Mouse (Mus musculus): ENCODE results near the gene Gm26897. TPM values are rescaled to one million over a fixed set of nuclear protein-coding genes. Genes with fewer than 3 reads are reported as not detected.

The Gm26897 gene
- not detected in 2 replicates for polyA plus RNA-seq (2012; rRNA removed)

GRCm38 (mm10) chr5:111733851-111734250, at the start of gene Gm26897:
Gene Gm26897, plus strand, starts transcription at chr5:111733924.

Data from liver, embryonic 18 days (tissue).